Mouse (Mus musculus): ENCODE measurements around the gene Comp. TPM values are rescaled to one million over a fixed set of nuclear protein-coding genes. Genes with fewer than 3 reads are reported as not detected.
A peak's percentile ranks its signal among the peaks of the same experiment; 100 is the strongest.

Comp gene
- polyA plus RNA-seq, 1 experiment from 2014 or later, result 0.32 TPM

DNA sequence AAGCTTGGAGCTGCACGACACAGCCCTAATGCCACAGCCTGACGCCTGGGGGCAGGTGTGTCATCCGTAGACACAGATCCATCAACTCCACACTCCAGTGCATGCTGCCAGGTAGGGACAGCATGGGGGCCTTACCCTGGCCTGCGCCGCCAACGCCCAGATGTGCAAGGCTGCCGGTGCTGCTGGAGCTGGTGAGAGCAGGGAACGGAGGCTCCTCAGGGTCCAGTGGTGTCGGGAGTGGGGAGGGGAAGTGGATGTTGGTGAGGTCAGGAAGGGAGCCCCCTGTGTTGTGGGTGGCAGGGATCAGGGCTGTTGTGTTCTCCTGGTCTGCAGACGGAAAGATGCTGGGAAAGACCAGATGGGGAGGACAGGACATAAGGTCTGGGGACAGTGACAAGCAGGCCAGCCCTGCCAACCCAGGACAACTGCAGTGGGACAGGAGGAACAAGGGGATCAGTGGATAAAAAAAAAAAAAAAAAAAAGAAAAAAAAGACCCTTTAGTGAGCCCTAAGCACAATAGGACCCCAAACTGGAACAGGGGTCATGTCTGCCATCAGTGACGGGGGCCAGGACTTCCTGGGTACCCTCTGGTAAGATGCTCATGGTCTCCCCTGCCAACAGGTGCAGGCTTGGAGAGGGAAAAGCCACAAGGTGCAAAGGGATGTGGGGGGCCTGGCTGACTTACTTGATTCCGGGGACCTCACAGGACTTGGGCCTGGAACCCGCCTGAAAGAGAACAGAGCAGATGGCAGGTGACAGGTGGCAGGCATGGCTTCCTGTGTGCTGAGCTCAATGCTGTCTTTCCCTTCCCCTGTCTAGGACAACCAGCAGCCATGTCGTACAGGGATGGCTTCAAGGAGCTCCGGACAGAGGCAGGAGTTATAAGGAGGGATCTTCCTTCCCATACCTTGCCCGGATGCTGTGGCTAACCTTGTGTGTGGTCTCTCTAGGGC lies 24.5 kb downstream of the Comp start:
- Histone ChIP-seq H3K4me1 (ENCODE audit: control insufficient read depth, insufficient read depth, low read length) (no peaks in the 10 kb centered on the region), H3K4me2 (ENCODE audit: low read depth) (no peak overlapping the region), H3K9ac (ENCODE audit: low read length) (no peak overlapping the region), H3K27me3 (ENCODE audit: control insufficient read depth, insufficient read depth, low read length) (no peaks in the 10 kb centered on the region), H3K27ac (ENCODE audit: low read depth, low read length) (no peak overlapping the region), H3K36me3 (ENCODE audit: control insufficient read depth, insufficient read depth, low read length) (no peaks in the 10 kb centered on the region), H3K4me3 (ENCODE audit: low read depth, low read length) (no peak overlapping the region), H3K9me3 (ENCODE audit: control insufficient read depth, low read length) (no peaks in the 10 kb centered on the region)
- DNase-seq (ENCODE audit: low spot score), result no peak
- no peak for ATAC-seq (ENCODE audit: insufficient read depth, low FRiP score, low TSS enrichment)
- WGBS, result 88% methylated on average over 16 of the region's 16 CpGs

- 92% methylated on average over 3 of the region's 3 CpGs for WGBS
- no peaks in the 10 kb centered on the region for H3K27me3 ChIP-seq (ENCODE audit: control insufficient read depth, insufficient read depth, low read length)
- peaks cover 7% of the 10 kb centered on the region; the same call in 1 of the 2 replicates for H3K4me1 ChIP-seq (ENCODE audit: control insufficient read depth, insufficient read depth, low read length)
- no peaks in the 10 kb centered on the region for H3K9me3 ChIP-seq (ENCODE audit: control insufficient read depth, low read length)
- H3K4me2 ChIP-seq (ENCODE audit: low read depth), result no peak overlapping the region
- no peak overlapping the region for H3K27ac ChIP-seq (ENCODE audit: low read depth, low read length)
- DNase-seq (ENCODE audit: low spot score) (no peak), ATAC-seq (ENCODE audit: insufficient read depth, low FRiP score, low TSS enrichment) (no peak)
- H3K36me3 ChIP-seq (ENCODE audit: control insufficient read depth, insufficient read depth, low read length), result peaks cover 5% of the 10 kb centered on the region
- no peak overlapping the region for H3K9ac ChIP-seq (ENCODE audit: low read length)
- no peak overlapping the region for H3K4me3 ChIP-seq (ENCODE audit: low read depth, low read length)
These were observed 30.9 kb downstream of the Comp start for GRCm38 (mm10) chr8:70404212-70404611.

GRCm38 (mm10) chr8:70405189-70405588 lies 31.8 kb downstream of the Comp start:
- 60% methylated on average over 7 of the region's 7 CpGs for WGBS
- H3K27ac ChIP-seq (ENCODE audit: low read depth, low read length), result no peak overlapping the region
- H3K4me3 ChIP-seq (ENCODE audit: low read depth, low read length), result no peak overlapping the region
- H3K27me3 ChIP-seq (ENCODE audit: control insufficient read depth, insufficient read depth, low read length), result no peaks in the 10 kb centered on the region
- H3K9ac ChIP-seq (ENCODE audit: low read length), result no peak overlapping the region
- ATAC-seq (ENCODE audit: insufficient read depth, low FRiP score, low TSS enrichment) (no peak), DNase-seq (ENCODE audit: low spot score) (no peak)
- peaks cover 5% of the 10 kb centered on the region for H3K36me3 ChIP-seq (ENCODE audit: control insufficient read depth, insufficient read depth, low read length)
- no peaks in the 10 kb centered on the region for H3K9me3 ChIP-seq (ENCODE audit: control insufficient read depth, low read length)
- peaks cover 7% of the 10 kb centered on the region; the same call in 1 of the 2 replicates for H3K4me1 ChIP-seq (ENCODE audit: control insufficient read depth, insufficient read depth, low read length)
- no peak overlapping the region for H3K4me2 ChIP-seq (ENCODE audit: low read depth)

GRCm38 (mm10) chr8:70406427-70407069 lies 33.2 kb downstream of the Comp start:
- Histone ChIP-seq H3K4me2 (ENCODE audit: low read depth) (no peak overlapping the region), H3K9me3 (ENCODE audit: control insufficient read depth, low read length) (no peaks in the 10 kb centered on the region), H3K36me3 (ENCODE audit: control insufficient read depth, insufficient read depth, low read length) (peaks cover 5% of the 10 kb centered on the region), H3K9ac (ENCODE audit: low read length) (no peak overlapping the region), H3K4me3 (ENCODE audit: low read depth, low read length) (no peak overlapping the region), H3K27ac (ENCODE audit: low read depth, low read length) (no peak overlapping the region), H3K4me1 (ENCODE audit: control insufficient read depth, insufficient read depth, low read length) (peaks cover 7% of the 10 kb centered on the region; the same call in 1 of the 2 replicates), H3K27me3 (ENCODE audit: control insufficient read depth, insufficient read depth, low read length) (no peaks in the 10 kb centered on the region)
- DNase-seq (ENCODE audit: low spot score) (no peak), ATAC-seq (ENCODE audit: insufficient read depth, low FRiP score, low TSS enrichment) (no peak)
- WGBS, result 76% methylated on average over 11 of the region's 11 CpGs

DNA sequence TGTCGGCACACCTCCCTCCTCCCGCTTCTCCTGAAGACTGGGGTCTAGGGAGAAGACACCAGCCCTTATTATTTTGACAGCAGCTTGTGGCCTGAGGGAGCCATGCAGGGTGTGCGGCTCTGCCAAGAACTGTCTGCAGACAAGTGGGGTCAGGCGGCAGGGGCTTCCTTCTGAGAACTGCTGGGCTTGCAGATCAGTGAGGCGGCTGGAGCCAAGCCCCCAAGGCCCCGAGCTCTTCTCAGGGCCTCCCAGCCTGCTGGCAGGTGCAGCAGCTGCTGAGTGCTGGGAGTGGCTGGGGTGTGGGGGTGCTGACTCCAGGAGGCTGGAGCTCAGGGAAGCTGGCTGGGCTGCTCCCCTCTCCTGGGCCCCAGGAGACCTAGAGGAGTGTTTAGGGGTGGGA lies 34.9 kb downstream of the Comp start:
- H3K4me1 ChIP-seq (ENCODE audit: control insufficient read depth, insufficient read depth, low read length), result peaks cover 7% of the 10 kb centered on the region; the same call in 1 of the 2 replicates
- H3K9ac ChIP-seq (ENCODE audit: low read length), result no peak overlapping the region
- no peaks in the 10 kb centered on the region for H3K9me3 ChIP-seq (ENCODE audit: control insufficient read depth, low read length)
- H3K4me2 ChIP-seq (ENCODE audit: low read depth), result no peak overlapping the region
- H3K27ac ChIP-seq (ENCODE audit: low read depth, low read length), result no peak overlapping the region
- WGBS, result 58% methylated on average over 6 of the region's 6 CpGs
- ATAC-seq (ENCODE audit: insufficient read depth, low FRiP score, low TSS enrichment) (no peak), DNase-seq (ENCODE audit: low spot score) (peak; percentile 34)
- no peaks in the 10 kb centered on the region for H3K27me3 ChIP-seq (ENCODE audit: control insufficient read depth, insufficient read depth, low read length)
- H3K36me3 ChIP-seq (ENCODE audit: control insufficient read depth, insufficient read depth, low read length), result peaks cover 5% of the 10 kb centered on the region
- no peak overlapping the region for H3K4me3 ChIP-seq (ENCODE audit: low read depth, low read length)

DNA sequence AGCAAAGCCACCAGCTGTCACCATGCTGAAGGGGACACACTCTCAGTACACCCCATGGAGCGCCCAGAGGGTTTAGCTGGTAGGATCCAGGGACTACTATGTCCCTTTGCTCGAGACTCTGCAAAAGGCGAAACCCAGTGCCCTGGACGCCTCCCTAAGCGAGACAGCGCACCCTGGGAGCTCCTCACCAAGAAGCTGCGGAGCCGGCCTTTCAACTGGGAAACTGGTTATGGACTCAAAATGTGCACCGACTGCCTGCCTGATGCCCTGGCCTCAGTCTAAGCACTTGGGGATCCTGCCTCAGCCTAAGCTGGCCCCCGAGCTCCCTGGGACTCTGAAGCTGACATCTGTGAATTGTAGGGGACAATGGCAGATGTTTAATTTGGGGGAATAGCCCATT lies 35.7 kb downstream of the Comp start:
- ATAC-seq (ENCODE audit: insufficient read depth, low FRiP score, low TSS enrichment), result no peak
- H3K36me3 ChIP-seq (ENCODE audit: control insufficient read depth, insufficient read depth, low read length), result peaks cover 5% of the 10 kb centered on the region
- 0 out of 2 replicates have a peak overlapping the region, but pooled peaks have one; percentile 20 for H3K27ac ChIP-seq (ENCODE audit: low read depth, low read length)
- no peak for DNase-seq (ENCODE audit: low spot score)
- no peaks in the 10 kb centered on the region for H3K9me3 ChIP-seq (ENCODE audit: control insufficient read depth, low read length)
- no peak overlapping the region for H3K4me3 ChIP-seq (ENCODE audit: low read depth, low read length)
- 84% methylated on average over 10 of the region's 10 CpGs for WGBS
- no peak overlapping the region for H3K4me2 ChIP-seq (ENCODE audit: low read depth)
- peaks cover 7% of the 10 kb centered on the region; the same call in 1 of the 2 replicates for H3K4me1 ChIP-seq (ENCODE audit: control insufficient read depth, insufficient read depth, low read length)
- no peak overlapping the region for H3K9ac ChIP-seq (ENCODE audit: low read length)
- H3K27me3 ChIP-seq (ENCODE audit: control insufficient read depth, insufficient read depth, low read length), result no peaks in the 10 kb centered on the region

DNA sequence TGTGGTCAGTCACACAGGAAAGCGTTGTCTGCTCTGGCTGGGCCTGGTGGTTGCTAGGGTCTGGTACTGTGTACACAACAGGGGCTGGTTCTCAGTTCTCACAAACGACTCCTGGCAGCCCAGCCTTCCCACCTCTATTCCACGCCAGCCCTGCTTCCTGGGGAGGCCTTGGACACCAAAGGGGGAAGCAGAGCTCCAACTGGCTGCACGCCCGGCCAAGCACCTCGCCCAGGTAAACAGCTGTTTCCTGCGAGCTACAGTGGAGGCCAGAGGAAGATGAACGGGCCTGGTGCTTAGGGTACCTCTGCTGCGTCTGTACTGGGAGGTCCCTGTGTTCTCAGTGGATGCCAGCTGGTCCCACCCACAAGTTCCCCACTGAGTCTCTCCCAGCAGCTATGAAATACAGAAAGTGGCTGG lies 36.1 kb downstream of the Comp start:
- Histone ChIP-seq H3K4me1 (ENCODE audit: control insufficient read depth, insufficient read depth, low read length) (peaks cover 7% of the 10 kb centered on the region; the same call in 1 of the 2 replicates), H3K36me3 (ENCODE audit: control insufficient read depth, insufficient read depth, low read length) (peaks cover under 1% of the 10 kb centered on the region), H3K4me2 (ENCODE audit: low read depth) (no peak overlapping the region), H3K27me3 (ENCODE audit: control insufficient read depth, insufficient read depth, low read length) (no peaks in the 10 kb centered on the region), H3K9me3 (ENCODE audit: control insufficient read depth, low read length) (no peaks in the 10 kb centered on the region), H3K27ac (ENCODE audit: low read depth, low read length) (0 out of 2 replicates have a peak overlapping the region, but pooled peaks have one; percentile 20), H3K4me3 (ENCODE audit: low read depth, low read length) (no peak overlapping the region), H3K9ac (ENCODE audit: low read length) (no peak overlapping the region)
- DNase-seq (ENCODE audit: low spot score), result no peak
- WGBS, result 62% methylated on average over 9 of the region's 9 CpGs
- no peak for ATAC-seq (ENCODE audit: insufficient read depth, low FRiP score, low TSS enrichment)

- Histone ChIP-seq H3K4me2 (ENCODE audit: low read depth) (no peak overlapping the region), H3K27me3 (ENCODE audit: control insufficient read depth, insufficient read depth, low read length) (no peaks in the 10 kb centered on the region), H3K4me1 (ENCODE audit: control insufficient read depth, insufficient read depth, low read length) (peaks cover 7% of the 10 kb centered on the region; the same call in 1 of the 2 replicates), H3K36me3 (ENCODE audit: control insufficient read depth, insufficient read depth, low read length) (no peaks in the 10 kb centered on the region), H3K9me3 (ENCODE audit: control insufficient read depth, low read length) (no peaks in the 10 kb centered on the region), H3K4me3 (ENCODE audit: low read depth, low read length) (no peak overlapping the region), H3K27ac (ENCODE audit: low read depth, low read length) (no peak overlapping the region), H3K9ac (ENCODE audit: low read length) (no peak overlapping the region)
- 97% methylated on average over 5 of the region's 5 CpGs for WGBS
- no peak for ATAC-seq (ENCODE audit: insufficient read depth, low FRiP score, low TSS enrichment)
- no peak for DNase-seq (ENCODE audit: low spot score)
These were observed 36.9 kb downstream of the Comp start for GRCm38 (mm10) chr8:70410281-70410680.
